Mouse (Mus musculus) cerebellum, postnatal 25 days (tissue): ENCODE measurements at regions not wholly inside any gene's neighbourhood (a gene's known extent, or its start where the extent isn't known, plus 50 kb on each side); places are given as distances from the start of the nearest gene placed in this dataset.
"Not testable (repeated sequence)": the region's sequence is repeated elsewhere in the genome, so short reads cannot be mapped to it uniquely, and the experiment has no call there.

Experiments used
- DNase-seq, 2 experiments: peaks; one replicate each; pipeline ENCODE4 v3.0.0; 2021; ENCODE audit warnings: mixed read lengths in 2 of 2

- DNase-seq = peak; percentile 55 to 74
These were observed 716.3 kb upstream of the Intu start for GRCm38 (mm10) chr3:39814814-39815213.

GRCm38 (mm10) chr3:39830488-39831056, 700.5 kb upstream of the Intu start:
- DNase-seq = no peak

DNA sequence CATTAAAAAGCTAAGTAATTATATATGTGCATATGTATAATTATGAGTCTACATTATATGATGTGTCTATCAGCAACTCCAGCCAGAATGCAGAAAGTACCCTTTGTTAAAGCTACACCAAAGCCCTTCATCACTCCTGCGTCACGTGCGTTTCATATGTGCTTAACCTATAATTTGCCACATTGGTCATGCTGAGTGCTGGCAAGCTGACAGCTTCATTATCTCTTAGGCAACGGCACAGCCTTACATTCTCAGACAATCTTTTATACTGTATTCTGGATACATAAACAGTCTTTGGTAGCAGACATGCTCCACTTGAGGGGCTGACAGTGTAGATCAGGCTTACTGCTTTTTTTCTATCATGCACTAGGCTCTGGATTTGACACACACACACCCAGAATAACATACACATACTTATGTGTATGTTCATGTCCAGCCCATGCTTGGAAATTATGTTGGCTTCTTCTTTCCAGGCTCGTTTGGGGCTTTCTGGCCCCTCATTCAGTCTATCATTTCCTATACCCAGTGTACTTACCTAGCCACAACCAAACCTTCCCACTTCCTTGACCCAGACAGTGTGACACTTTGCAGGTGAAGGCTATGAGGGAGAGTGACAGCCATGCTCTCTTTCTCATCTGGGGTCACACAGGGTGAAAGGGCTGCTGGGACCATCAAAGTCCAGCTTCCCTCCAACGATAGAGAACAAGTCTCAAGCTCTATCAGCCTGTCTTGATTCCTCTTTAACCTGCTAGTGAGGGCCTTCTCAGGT, 692.5 kb upstream of the Intu start:
- DNase-seq = no peak

GRCm38 (mm10) chr3:39840946-39841345, 690.1 kb upstream of the Intu start:
- DNase-seq = no peak

DNA sequence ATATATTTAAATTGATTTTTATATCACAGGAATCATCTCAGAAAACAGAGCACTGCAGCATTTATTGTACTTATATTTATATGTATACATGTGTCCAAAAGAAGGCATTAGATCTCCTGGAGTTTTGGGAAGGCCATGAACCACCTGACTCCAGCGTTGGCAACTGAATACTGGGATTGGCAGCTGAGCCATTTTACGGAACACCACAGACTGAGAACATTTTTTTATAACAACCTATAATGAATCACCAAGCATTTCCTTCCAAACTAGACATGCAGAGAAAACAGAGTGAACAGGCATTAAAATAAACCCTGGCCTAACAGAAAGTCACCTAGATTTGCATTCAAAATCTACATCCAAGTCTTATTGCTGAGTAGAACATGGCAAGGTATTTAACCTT, 686.0 kb upstream of the Intu start:
- DNase-seq = no peak

DNA sequence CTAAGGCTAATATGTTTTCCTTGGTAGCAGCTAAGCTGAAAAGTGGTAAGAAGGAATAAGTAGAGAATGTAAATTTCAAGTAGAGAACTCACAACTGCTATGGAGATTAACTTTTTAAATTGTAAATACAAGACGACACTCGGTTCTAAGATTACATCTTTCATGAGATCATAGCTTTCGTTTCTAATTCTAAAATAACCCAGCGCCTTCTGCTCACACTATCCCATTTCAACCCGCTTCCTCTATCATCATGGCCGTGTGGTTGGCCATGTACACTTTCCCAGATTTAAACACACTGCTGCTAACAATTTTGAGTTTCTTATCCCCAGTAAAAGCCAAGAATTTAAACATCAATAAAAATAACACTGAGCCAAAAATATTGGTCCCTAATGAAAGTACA, 682.3 kb upstream of the Intu start:
- no peak for DNase-seq

- no peak for DNase-seq
These were observed 673.8 kb upstream of the Intu start for GRCm38 (mm10) chr3:39857214-39857839.

DNA sequence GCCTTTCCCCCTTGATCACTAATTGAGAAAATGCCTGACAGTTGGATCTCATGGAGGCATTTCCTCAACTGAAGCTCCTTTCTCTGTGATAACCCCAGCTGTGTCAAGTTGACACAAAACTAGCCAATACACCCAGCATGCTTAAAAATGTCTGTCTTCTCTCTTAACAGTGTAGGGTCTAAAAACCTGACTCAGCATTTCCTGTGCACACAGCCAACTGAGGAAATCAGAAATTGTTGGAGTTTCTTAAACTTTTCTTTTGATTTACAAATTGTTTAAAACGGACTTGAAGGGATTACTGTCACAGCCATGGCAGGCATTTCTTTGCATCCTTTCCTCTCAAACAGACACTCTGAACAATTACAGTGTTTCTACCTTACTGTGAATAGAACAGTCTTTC, 655.0 kb upstream of the Intu start:
- not testable (repeated sequence) for DNase-seq

- DNase-seq = no peak
These were observed 646.7 kb upstream of the Intu start for GRCm38 (mm10) chr3:39884370-39884769.

- no peak for DNase-seq
These were observed 642.7 kb upstream of the Intu start for GRCm38 (mm10) chr3:39888376-39888775.

- DNase-seq = no peak
These were observed 641.9 kb upstream of the Intu start for GRCm38 (mm10) chr3:39889222-39889621.

GRCm38 (mm10) chr3:39898961-39899360, 632.1 kb upstream of the Intu start:
- DNase-seq = no peak

GRCm38 (mm10) chr3:39900207-39900606, 630.9 kb upstream of the Intu start:
- DNase-seq = peak in 1 of 2 experiments; percentile 27

DNA sequence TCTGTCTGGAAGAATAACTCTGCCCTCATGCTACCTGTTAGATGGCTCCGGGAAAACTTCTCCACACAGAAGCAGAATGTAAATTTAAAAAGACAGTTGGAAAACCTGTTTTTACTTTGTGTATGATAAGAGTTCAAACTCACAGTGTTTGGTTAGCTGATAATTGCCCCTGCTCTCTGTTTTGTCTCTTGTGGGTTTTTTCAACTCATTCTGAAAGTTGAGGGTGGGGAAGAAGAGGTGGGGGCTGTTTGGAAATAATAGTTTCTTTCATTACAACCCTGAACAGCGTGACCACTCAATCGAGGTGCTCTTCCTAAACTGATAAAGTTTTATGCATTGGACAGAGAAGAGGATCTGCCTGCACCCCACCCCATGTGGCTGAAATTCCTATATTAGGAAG, 626.7 kb upstream of the Intu start:
- DNase-seq = no peak

GRCm38 (mm10) chr3:39908676-39909362, 622.3 kb upstream of the Intu start:
- no peak for DNase-seq

DNA sequence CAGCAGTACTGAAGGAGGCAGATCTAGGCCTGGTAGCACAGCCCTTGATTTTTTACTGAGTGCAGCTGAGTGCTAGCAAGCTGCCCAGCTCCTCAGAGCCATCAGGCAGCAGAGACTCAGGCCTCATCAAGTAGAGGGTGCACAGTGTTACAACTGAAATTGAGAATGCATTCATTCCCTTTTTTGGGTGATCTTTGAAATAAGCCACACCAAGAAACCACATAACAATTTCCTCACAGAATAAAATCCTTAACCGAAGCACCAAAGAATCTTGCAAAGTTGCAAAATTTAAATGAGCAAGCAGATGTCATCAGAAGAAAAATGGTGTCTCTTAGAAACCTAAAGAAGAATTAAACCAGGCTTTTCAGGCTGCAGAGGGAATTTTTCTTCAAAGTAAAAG, 621.4 kb upstream of the Intu start:
- no peak for DNase-seq

DNA sequence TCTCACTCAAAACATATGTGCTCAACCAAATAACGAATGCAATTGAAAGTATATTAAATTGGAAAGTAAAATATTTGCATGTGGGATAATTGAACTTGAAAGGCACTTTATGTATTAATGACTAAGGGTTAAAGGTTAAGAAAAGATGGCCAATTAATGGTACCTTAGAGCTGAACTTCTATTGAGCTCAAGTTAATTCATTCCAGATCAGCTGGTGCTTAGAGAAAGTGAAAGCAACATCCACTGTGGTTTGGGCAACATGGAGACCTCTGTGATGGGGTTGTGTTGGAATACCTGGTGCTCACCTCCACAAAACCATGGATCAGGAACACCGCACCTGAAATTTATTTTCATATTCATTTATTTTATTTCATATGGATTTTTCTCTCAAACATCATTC, 612.5 kb upstream of the Intu start:
- DNase-seq = no peak

GRCm38 (mm10) chr3:39925436-39925835, 605.6 kb upstream of the Intu start:
- DNase-seq = no peak

GRCm38 (mm10) chr3:39928421-39928820, 602.7 kb upstream of the Intu start:
- peak in 1 of 2 experiments; percentile 15 for DNase-seq

- no peak for DNase-seq
These were observed 597.7 kb upstream of the Intu start for GRCm38 (mm10) chr3:39933372-39933771.

- no peak for DNase-seq
These were observed 593.3 kb upstream of the Intu start for GRCm38 (mm10) chr3:39937719-39938278.

- DNase-seq = no peak
These were observed 586.5 kb upstream of the Intu start for GRCm38 (mm10) chr3:39944581-39944980.

DNA sequence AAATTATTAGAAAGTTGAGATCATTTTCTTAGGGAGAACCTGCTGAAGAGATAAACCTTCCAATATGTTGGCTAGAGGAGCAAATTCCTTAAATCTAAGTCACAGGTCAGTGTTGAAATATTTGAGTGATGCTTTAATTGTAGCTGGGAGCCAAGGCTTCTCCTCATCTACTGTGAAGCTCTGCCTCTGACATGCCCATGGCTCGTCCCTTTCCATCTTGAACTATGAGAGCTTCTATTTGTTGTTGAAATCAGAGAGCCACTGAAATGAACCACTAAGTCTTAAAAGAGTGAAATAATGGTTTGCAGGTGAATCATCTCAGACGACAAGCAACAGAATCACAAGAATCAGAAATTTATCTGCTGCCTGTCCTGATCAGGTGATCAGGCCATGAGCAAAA, 579.0 kb upstream of the Intu start:
- DNase-seq = no peak
